Mouse (Mus musculus): ENCODE measurements around the gene Stk11. TPM values are rescaled to one million over a fixed set of nuclear protein-coding genes. Genes with fewer than 3 reads are reported as not detected.

Gene Stk11
- polyA plus RNA-seq, 2 experiments = 17.4 to 88.8 TPM

DNA sequence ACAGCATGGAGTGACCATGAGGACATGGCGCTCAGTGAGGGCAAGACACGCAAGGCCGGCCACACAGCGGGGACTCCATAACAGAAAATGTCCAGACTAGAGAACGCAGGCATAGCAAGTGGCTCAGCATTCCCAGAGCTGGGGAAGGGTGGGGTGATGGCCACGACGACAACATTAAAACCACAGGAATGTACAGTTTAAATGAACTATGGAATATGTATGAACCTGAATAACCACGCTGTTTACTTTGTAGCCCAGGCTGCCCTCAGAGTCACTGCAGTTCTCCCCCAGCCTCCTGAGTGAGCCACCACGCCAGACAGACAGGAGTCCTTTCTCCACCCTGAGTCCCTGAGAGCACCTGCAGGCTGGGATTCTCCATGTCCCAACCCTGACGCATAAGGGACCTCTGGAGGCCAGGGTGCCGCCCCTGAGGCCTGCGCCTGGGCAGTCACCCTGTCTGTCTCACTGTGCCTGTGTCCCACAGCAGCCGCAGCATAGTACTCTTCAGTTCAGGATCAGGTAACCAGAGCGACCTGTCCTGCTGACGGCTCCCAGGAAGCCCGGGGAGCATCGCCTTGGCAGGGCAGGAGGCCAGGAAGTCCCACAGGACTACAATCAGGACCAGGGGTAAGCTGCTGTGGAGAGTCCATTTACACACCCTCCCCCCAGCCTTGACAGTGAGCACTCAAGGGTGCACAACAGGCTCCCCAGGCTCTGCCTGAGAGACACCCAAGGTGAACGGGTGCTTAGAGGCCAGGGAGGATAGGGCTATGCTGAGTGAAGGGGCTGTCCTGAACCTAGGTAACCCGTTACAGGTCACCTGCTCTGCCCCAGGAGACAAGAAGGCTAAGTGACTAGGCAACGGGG, 42.7 kb upstream of the Stk11 start:
- DNase-seq (ENCODE audit: low read depth in 3 of 3, low spot score in 3 of 3) = no peak
- 85% methylated on average over 20 of the region's 20 CpGs for WGBS (ENCODE audit: insufficient replicate concordance)
- Histone ChIP-seq H3K4me3 (ENCODE audit: insufficient read depth in 1 of 2, low read depth in 2 of 2, low read length in 2 of 2) (no peak overlapping the region), H3K27ac (peak overlapping the region; percentile 8; the same call in 1 of the 2 replicates), H3K9ac (replicated peaks) (no peak overlapping the region), H3K9me3 (ENCODE audit: control insufficient read depth, low read length) (no peaks in the 10 kb centered on the region), H3K27me3 (ENCODE audit: control insufficient read depth, insufficient read depth, low read length) (no peaks in the 10 kb centered on the region), H3K36me3 (replicated peaks; ENCODE audit: control insufficient read depth, insufficient read depth, low read depth) (no peaks in the 10 kb centered on the region), H3K4me2 (ENCODE audit: low read depth) (no peak overlapping the region), H3K4me1 (replicated peaks; ENCODE audit: control insufficient read depth in 2 of 2, insufficient read depth in 2 of 2, low read length in 1 of 2) (peaks cover 15 to 19% of the 10 kb centered on the region in 2 experiments)
- no peak for ATAC-seq (ENCODE audit: insufficient read depth)
- no peak for TF ChIP-seq CTCF (IDR thresholded peaks at IDR 0.05; ENCODE audit: low read depth)
- TF ChIP-seq EP300 (IDR thresholded peaks at IDR 0.05; ENCODE audit: low read depth) = no peak

GRCm38 (mm10) chr10:80074813-80075601, 40.6 kb upstream of the Stk11 start:
- Histone ChIP-seq H3K9ac (replicated peaks) (peak overlapping the region; percentile 31; the same call in 1 of the 2 replicates), H3K9me3 (ENCODE audit: control insufficient read depth, low read length) (no peaks in the 10 kb centered on the region), H3K27me3 (ENCODE audit: control insufficient read depth, insufficient read depth, low read length) (no peaks in the 10 kb centered on the region), H3K4me2 (ENCODE audit: low read depth) (peak overlapping the region; percentile 43), H3K27ac (no peak overlapping the region; the same call in 1 of the 2 replicates), H3K4me1 (replicated peaks; ENCODE audit: control insufficient read depth in 2 of 2, insufficient read depth in 2 of 2, low read length in 1 of 2) (peaks cover 16 to 24% of the 10 kb centered on the region in 2 experiments), H3K36me3 (replicated peaks; ENCODE audit: control insufficient read depth, insufficient read depth, low read depth) (peaks cover 12% of the 10 kb centered on the region), H3K4me3 (ENCODE audit: insufficient read depth in 1 of 2, low read depth in 2 of 2, low read length in 2 of 2) (peak overlapping the region in 1 of 2 experiments; percentile 10; a peak in 2 of 4 replicates)
- ATAC-seq (ENCODE audit: insufficient read depth) (no peak), DNase-seq (ENCODE audit: low read depth in 3 of 3, low spot score in 3 of 3) (peak in 2 of 3 experiments; percentile 45 to 60)
- 18% methylated on average over 28 of the region's 28 CpGs for WGBS (ENCODE audit: insufficient replicate concordance)
- peak; percentile 61 for TF ChIP-seq CTCF (IDR thresholded peaks at IDR 0.05; ENCODE audit: low read depth)
- no peak for TF ChIP-seq EP300 (IDR thresholded peaks at IDR 0.05; ENCODE audit: low read depth)

GRCm38 (mm10) chr10:80075924-80076323, 39.7 kb upstream of the Stk11 start:
- WGBS (ENCODE audit: insufficient replicate concordance) = 79% methylated on average over 1 of the region's 1 CpGs
- H3K27ac ChIP-seq = no peak overlapping the region
- peaks cover 23 to 26% of the 10 kb centered on the region in 2 experiments for H3K4me1 ChIP-seq (replicated peaks; ENCODE audit: control insufficient read depth in 2 of 2, insufficient read depth in 2 of 2, low read length in 1 of 2)
- no peak overlapping the region for H3K9ac ChIP-seq (replicated peaks)
- no peak for ATAC-seq (ENCODE audit: insufficient read depth)
- H3K4me2 ChIP-seq (ENCODE audit: low read depth) = no peak overlapping the region
- no peak for DNase-seq (ENCODE audit: low read depth in 3 of 3, low spot score in 3 of 3)
- no peaks in the 10 kb centered on the region for H3K9me3 ChIP-seq (ENCODE audit: control insufficient read depth, low read length)
- no peak for TF ChIP-seq EP300 (IDR thresholded peaks at IDR 0.05; ENCODE audit: low read depth)
- 0 out of 2 replicates have a peak, but pooled peaks have one; percentile 16 for TF ChIP-seq CTCF (IDR thresholded peaks at IDR 0.05; ENCODE audit: low read depth)
- peaks cover 13% of the 10 kb centered on the region for H3K36me3 ChIP-seq (replicated peaks; ENCODE audit: control insufficient read depth, insufficient read depth, low read depth)
- no peak overlapping the region for H3K4me3 ChIP-seq (ENCODE audit: insufficient read depth in 1 of 2, low read depth in 2 of 2, low read length in 2 of 2)
- H3K27me3 ChIP-seq (ENCODE audit: control insufficient read depth, insufficient read depth, low read length) = no peaks in the 10 kb centered on the region

DNA sequence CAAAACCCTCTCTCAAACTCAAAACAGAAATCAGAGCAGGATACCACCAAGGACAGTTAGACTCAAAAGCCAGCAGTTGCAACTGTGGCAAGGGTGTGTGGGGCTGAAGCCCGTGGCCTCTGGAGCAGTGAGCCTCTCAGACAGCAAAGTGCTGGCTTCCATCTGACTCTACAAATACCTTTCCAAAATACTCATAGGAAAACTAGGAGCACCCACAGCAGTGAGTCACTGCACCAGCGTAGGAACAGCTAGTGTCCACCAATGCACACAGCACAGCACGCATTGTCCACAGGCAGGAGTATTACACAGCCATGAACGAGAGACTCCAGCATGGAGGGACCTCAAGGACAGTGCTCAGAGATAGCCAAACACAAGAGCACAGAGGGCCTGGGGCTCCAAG, 39.2 kb upstream of the Stk11 start:
- H3K36me3 ChIP-seq (replicated peaks; ENCODE audit: control insufficient read depth, insufficient read depth, low read depth) = peaks cover 13% of the 10 kb centered on the region
- no peak overlapping the region for H3K4me3 ChIP-seq (ENCODE audit: insufficient read depth in 1 of 2, low read depth in 2 of 2, low read length in 2 of 2)
- 80% methylated on average over 4 of the region's 4 CpGs for WGBS (ENCODE audit: insufficient replicate concordance)
- H3K4me2 ChIP-seq (ENCODE audit: low read depth) = no peak overlapping the region
- TF ChIP-seq CTCF (IDR thresholded peaks at IDR 0.05; ENCODE audit: low read depth) (no peak), EP300 (IDR thresholded peaks at IDR 0.05; ENCODE audit: low read depth) (no peak)
- peaks cover 23 to 27% of the 10 kb centered on the region in 2 experiments for H3K4me1 ChIP-seq (replicated peaks; ENCODE audit: control insufficient read depth in 2 of 2, insufficient read depth in 2 of 2, low read length in 1 of 2)
- no peak overlapping the region for H3K27ac ChIP-seq
- no peaks in the 10 kb centered on the region for H3K9me3 ChIP-seq (ENCODE audit: control insufficient read depth, low read length)
- ATAC-seq (ENCODE audit: insufficient read depth) = no peak
- H3K9ac ChIP-seq (replicated peaks) = no peak overlapping the region
- DNase-seq (ENCODE audit: low read depth in 3 of 3, low spot score in 3 of 3) = no peak
- no peaks in the 10 kb centered on the region for H3K27me3 ChIP-seq (ENCODE audit: control insufficient read depth, insufficient read depth, low read length)

- TF ChIP-seq EP300 (IDR thresholded peaks at IDR 0.05; ENCODE audit: low read depth) (no peak), CTCF (IDR thresholded peaks at IDR 0.05; ENCODE audit: low read depth) (no peak)
- DNase-seq (ENCODE audit: low read depth in 3 of 3, low spot score in 3 of 3) (no peak), ATAC-seq (ENCODE audit: insufficient read depth) (no peak)
- Histone ChIP-seq H3K4me3 (ENCODE audit: insufficient read depth in 1 of 2, low read depth in 2 of 2, low read length in 2 of 2) (no peak overlapping the region), H3K27me3 (ENCODE audit: control insufficient read depth, insufficient read depth, low read length) (no peaks in the 10 kb centered on the region), H3K9me3 (ENCODE audit: control insufficient read depth, low read length) (no peaks in the 10 kb centered on the region), H3K4me1 (replicated peaks; ENCODE audit: control insufficient read depth in 2 of 2, insufficient read depth in 2 of 2, low read length in 1 of 2) (peaks cover 19 to 25% of the 10 kb centered on the region in 2 experiments), H3K27ac (no peak overlapping the region), H3K36me3 (replicated peaks; ENCODE audit: control insufficient read depth, insufficient read depth, low read depth) (peaks cover 18% of the 10 kb centered on the region), H3K4me2 (ENCODE audit: low read depth) (no peak overlapping the region), H3K9ac (replicated peaks) (no peak overlapping the region)
- WGBS (ENCODE audit: insufficient replicate concordance) = 74% methylated on average over 5 of the region's 5 CpGs
Measured at GRCm38 (mm10) chr10:80077312-80077711, 38.3 kb upstream of the Stk11 start.
